Mouse (Mus musculus): ENCODE measurements around the gene Slc1a2. TPM values are rescaled to one million over a fixed set of nuclear protein-coding genes. Genes with fewer than 3 reads are reported as not detected.

The Slc1a2 gene
- total and polyA plus RNA-seq, 3 experiments = 0.08 TPM; not detected in 2

DNA sequence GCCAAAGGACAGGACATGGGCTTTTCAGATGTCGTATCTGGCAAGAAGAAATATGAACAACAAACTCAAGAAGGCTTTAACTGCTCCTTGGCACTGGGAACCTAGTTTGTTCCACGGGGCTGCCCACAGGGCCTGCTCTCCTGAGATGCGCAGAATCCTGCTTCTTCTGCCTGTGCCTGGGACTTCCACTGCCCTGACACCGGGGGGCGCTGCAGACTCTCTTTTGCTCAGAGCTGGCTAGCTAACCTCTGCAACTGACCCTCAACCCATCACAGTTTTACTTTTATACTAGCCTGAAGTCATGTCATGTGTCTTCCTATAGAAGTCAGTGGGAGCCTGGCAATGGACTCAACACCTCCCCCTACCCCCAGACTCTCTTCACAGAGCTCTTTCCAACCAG is 23.7 kb downstream of the Slc1a2 start:
- H3K4me1 ChIP-seq (ENCODE audit: control insufficient read depth in 1 of 2, insufficient read depth in 2 of 2, low read length in 2 of 2) = no peaks in the 10 kb centered on the region
- H3K27me3 ChIP-seq (ENCODE audit: control insufficient read depth in 1 of 2, insufficient read depth in 2 of 2, low read length in 2 of 2) = peaks cover 3 to 7% of the 10 kb centered on the region in 2 experiments
- no peak overlapping the region for H3K4me3 ChIP-seq (ENCODE audit: control insufficient read depth in 1 of 2, insufficient read depth in 1 of 2, low read depth in 2 of 2, low read length in 2 of 2)
- H3K79me2 ChIP-seq (ENCODE audit: control insufficient read depth, insufficient read depth, low read length, poor library complexity) = no peaks in the 10 kb centered on the region
- DNase-seq (ENCODE audit: low read depth, low spot score) = peak; percentile 10
- H3K36me3 ChIP-seq (ENCODE audit: control insufficient read depth in 1 of 2, insufficient read depth in 2 of 2, low read length in 2 of 2) = no peaks in the 10 kb centered on the region
- H3K27ac ChIP-seq (ENCODE audit: control insufficient read depth, low read depth, low read length) = no peak overlapping the region
- no peaks in the 10 kb centered on the region for H3K9me3 ChIP-seq (replicated peaks; ENCODE audit: insufficient read depth, low read length)
- TF ChIP-seq SMC3 (IDR thresholded peaks at IDR 0.05; ENCODE audit: low read depth, low read length) = peak; percentile 50
- no peak for TF ChIP-seq ZNF384 (IDR thresholded peaks at IDR 0.05; ENCODE audit: low read depth, low read length)
- peak; percentile 24; the same call in 1 of the 2 replicates for TF ChIP-seq ZC3H11A (IDR thresholded peaks at IDR 0.05; ENCODE audit: low read depth, low read length)
- TF ChIP-seq CTCF (IDR thresholded peaks at IDR 0.05 in 2 of 3, conservative IDR thresholded peaks at IDR 0.05 in 1 of 3; ENCODE audit: control insufficient read depth in 1 of 3, insufficient read depth in 1 of 3, low read depth in 2 of 3, low read length in 3 of 3, poor library complexity in 1 of 3, severe bottlenecking in 1 of 3) = peak in 2 of 3 experiments; percentile 37 to 39; a peak in 5 of 6 replicates
- TF ChIP-seq UBTF (IDR thresholded peaks at IDR 0.05; ENCODE audit: borderline replicate concordance, insufficient read depth, low read depth, low read length) = no peak
- TF ChIP-seq RAD21 (IDR thresholded peaks at IDR 0.05; ENCODE audit: low read depth, low read length) = peak; percentile 45
- no peak overlapping the region for H3K9ac ChIP-seq (ENCODE audit: control insufficient read depth, low read depth, low read length, poor library complexity, severe bottlenecking)

DNA sequence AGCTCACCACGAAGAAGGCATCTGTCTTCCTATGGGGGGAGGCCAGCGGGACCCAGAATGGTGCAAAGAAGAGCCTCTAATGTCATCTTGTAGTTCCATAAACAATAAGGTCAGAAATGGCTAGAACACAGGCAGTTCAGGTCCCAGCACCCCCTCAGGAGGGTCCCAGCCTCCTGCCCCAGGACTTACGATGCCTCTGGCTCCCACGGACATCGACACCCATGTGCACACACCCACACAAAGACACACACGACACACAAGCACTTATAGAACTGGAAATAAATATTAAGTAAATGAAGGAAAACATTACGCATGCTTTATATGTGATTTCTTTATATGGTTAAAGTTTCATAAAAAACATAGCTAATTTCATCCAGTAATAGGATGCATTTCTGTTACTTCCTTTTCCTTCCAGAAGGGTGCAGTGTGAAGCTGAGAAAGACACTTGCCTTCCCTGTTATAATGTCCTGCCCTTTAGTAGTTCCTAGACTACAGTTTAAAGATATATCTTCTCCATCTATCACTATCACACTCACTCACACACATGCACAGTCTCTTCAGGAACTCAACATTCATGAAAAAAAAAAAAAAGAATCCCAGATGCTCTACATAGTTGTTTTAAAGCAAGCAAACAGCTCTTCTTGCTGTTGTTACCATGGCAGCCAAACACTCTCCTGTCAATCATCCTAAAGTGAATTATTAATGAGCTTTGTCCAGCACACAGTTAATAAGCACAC is 27.1 kb downstream of the Slc1a2 start:
- H3K27ac ChIP-seq (ENCODE audit: control insufficient read depth, low read depth, low read length) = no peak overlapping the region
- H3K9me3 ChIP-seq (replicated peaks; ENCODE audit: insufficient read depth, low read length) = no peaks in the 10 kb centered on the region
- H3K9ac ChIP-seq (ENCODE audit: control insufficient read depth, low read depth, low read length, poor library complexity, severe bottlenecking) = no peak overlapping the region
- H3K36me3 ChIP-seq (ENCODE audit: control insufficient read depth in 1 of 2, insufficient read depth in 2 of 2, low read length in 2 of 2) = no peaks in the 10 kb centered on the region
- peak; percentile 57 for DNase-seq (ENCODE audit: low read depth, low spot score)
- H3K79me2 ChIP-seq (ENCODE audit: control insufficient read depth, insufficient read depth, low read length, poor library complexity) = no peaks in the 10 kb centered on the region
- H3K4me3 ChIP-seq (ENCODE audit: control insufficient read depth in 1 of 2, insufficient read depth in 1 of 2, low read depth in 2 of 2, low read length in 2 of 2) = no peak overlapping the region
- no peaks in the 10 kb centered on the region; a peak in 1 of 4 replicates for H3K4me1 ChIP-seq (ENCODE audit: control insufficient read depth in 1 of 2, insufficient read depth in 2 of 2, low read length in 2 of 2)
- peaks cover 3 to 8% of the 10 kb centered on the region in 2 experiments for H3K27me3 ChIP-seq (ENCODE audit: control insufficient read depth in 1 of 2, insufficient read depth in 2 of 2, low read length in 2 of 2)
- TF ChIP-seq ZKSCAN1 (IDR thresholded peaks at IDR 0.05; ENCODE audit: low read depth, low read length) (no peak), MEF2A (IDR thresholded peaks at IDR 0.05; ENCODE audit: extremely low read depth, insufficient replicate concordance, low read depth, low read length, poor library complexity, severe bottlenecking) (no peak), ETS1 (IDR thresholded peaks at IDR 0.05; ENCODE audit: low read depth, low read length) (no peak), KAT2A (conservative IDR thresholded peaks at IDR 0.05; ENCODE audit: low read depth, low read length) (no peak), GATA1 (IDR thresholded peaks at IDR 0.05; ENCODE audit: low read depth, low read length) (no peak), TBP (IDR thresholded peaks at IDR 0.05; ENCODE audit: low read depth, low read length) (no peak), RCOR1 (IDR thresholded peaks at IDR 0.05; ENCODE audit: low read depth, low read length) (no peak), POLR2A (IDR thresholded peaks at IDR 0.05; ENCODE audit: control insufficient read depth in 1 of 2, insufficient read depth in 1 of 2, low read depth in 1 of 2, low read length in 2 of 2, poor library complexity in 1 of 2) (no peak), BHLHE40 (IDR thresholded peaks at IDR 0.05; ENCODE audit: borderline replicate concordance, low read depth, low read length) (no peak), NELFE (IDR thresholded peaks at IDR 0.05; ENCODE audit: low read depth, low read length) (no peak), ELF1 (IDR thresholded peaks at IDR 0.05; ENCODE audit: low read depth, low read length) (no peak), MYC (IDR thresholded peaks at IDR 0.05; ENCODE audit: low read depth, low read length) (no peak), USF2 (IDR thresholded peaks at IDR 0.05; ENCODE audit: borderline replicate concordance in 1 of 2, insufficient read depth in 1 of 2, low read depth in 1 of 2, low read length in 2 of 2) (no peak), MAZ (IDR thresholded peaks at IDR 0.05; ENCODE audit: low read depth, low read length) (no peak), NRF1 (IDR thresholded peaks at IDR 0.05; ENCODE audit: insufficient read depth, low read depth, low read length, poor library complexity, severe bottlenecking) (no peak), USF1 (IDR thresholded peaks at IDR 0.05; ENCODE audit: low read depth, low read length) (no peak), ZMIZ1 (IDR thresholded peaks at IDR 0.05; ENCODE audit: low read depth, low read length) (no peak), SIN3A (IDR thresholded peaks at IDR 0.05; ENCODE audit: low read length) (0 out of 2 replicates have a peak, but pooled peaks have one; percentile 21), MXI1 (IDR thresholded peaks at IDR 0.05; ENCODE audit: low read depth, low read length) (no peak), MAX (IDR thresholded peaks at IDR 0.05; ENCODE audit: low read length) (no peak), ZNF384 (IDR thresholded peaks at IDR 0.05; ENCODE audit: low read depth, low read length) (no peak), POLR2AphosphoS5 (IDR thresholded peaks at IDR 0.05; ENCODE audit: borderline replicate concordance, low read depth, low read length) (no peak), CTCF (IDR thresholded peaks at IDR 0.05 in 2 of 3, conservative IDR thresholded peaks at IDR 0.05 in 1 of 3; ENCODE audit: control insufficient read depth in 1 of 3, insufficient read depth in 1 of 3, low read depth in 2 of 3, low read length in 3 of 3, poor library complexity in 1 of 3, severe bottlenecking in 1 of 3) (peak; percentile 11 to 79 (median 18); a peak in 5 of 6 replicates), UBTF (IDR thresholded peaks at IDR 0.05; ENCODE audit: borderline replicate concordance, insufficient read depth, low read depth, low read length) (no peak), GABPA (IDR thresholded peaks at IDR 0.05; ENCODE audit: low read depth, low read length) (no peak), RAD21 (IDR thresholded peaks at IDR 0.05; ENCODE audit: low read depth, low read length) (peak; percentile 92)

Measured in MEL (cell line).